Mouse (Mus musculus): Measurements from ENCODE around the gene Disc1. TPM values are rescaled to one million over a fixed set of nuclear protein-coding genes. Genes with fewer than 3 reads are reported as not detected.

Gene Disc1
- total and polyA plus RNA-seq, 3 experiments: 1.1 to 2.3 (median 2.2) TPM

DNA sequence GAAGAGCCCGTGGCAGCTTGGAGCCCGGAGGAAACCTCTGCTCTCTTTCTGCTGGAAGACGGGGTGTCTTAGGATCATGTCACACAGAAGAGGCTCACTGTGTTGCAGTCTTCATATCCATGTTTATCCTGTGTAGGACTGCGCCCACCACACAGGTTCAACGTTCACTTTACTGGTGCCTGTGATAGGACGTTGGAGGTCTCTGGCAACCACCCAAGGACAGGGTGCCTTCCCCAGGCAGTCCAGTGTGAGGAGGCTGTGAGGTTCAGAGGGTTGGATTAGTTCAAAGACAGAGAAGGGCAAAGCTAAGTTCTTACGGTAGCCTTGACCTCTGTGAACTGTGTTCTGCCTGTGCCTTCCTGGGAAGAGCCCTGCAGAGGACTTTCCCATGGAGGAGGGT, 77.3 kb downstream of the Disc1 start:
- TF ChIP-seq POLR2A (IDR thresholded peaks at IDR 0.05; ENCODE audit: insufficient read depth, low read depth, low read length): no peak
- no peak for TF ChIP-seq EP300 (IDR thresholded peaks at IDR 0.05; ENCODE audit: insufficient read depth, low read depth, low read length)
- no peak for TF ChIP-seq CTCF (IDR thresholded peaks at IDR 0.05)
- Histone ChIP-seq H3K79me2 (replicated peaks; ENCODE audit: control insufficient read depth, insufficient read depth, low read length) (no peaks in the 10 kb centered on the region), H3K27me3 (ENCODE audit: control insufficient read depth, insufficient read depth, low read length) (no peaks in the 10 kb centered on the region), H3K4me1 (ENCODE audit: control insufficient read depth, insufficient read depth, low read length) (peaks cover 15% of the 10 kb centered on the region), H3K4me3 (no peak overlapping the region), H3K9ac (ENCODE audit: low read depth, low read length) (no peak overlapping the region), H3K36me3 (ENCODE audit: control insufficient read depth, insufficient read depth, low read length) (no peaks in the 10 kb centered on the region), H3K27ac (no peak overlapping the region)
- intact Hi-C loops (cut with DNase I): no loop called here
- 62% methylated on average over 7 of the region's 7 CpGs for WGBS
- no peak for DNase-seq

DNA sequence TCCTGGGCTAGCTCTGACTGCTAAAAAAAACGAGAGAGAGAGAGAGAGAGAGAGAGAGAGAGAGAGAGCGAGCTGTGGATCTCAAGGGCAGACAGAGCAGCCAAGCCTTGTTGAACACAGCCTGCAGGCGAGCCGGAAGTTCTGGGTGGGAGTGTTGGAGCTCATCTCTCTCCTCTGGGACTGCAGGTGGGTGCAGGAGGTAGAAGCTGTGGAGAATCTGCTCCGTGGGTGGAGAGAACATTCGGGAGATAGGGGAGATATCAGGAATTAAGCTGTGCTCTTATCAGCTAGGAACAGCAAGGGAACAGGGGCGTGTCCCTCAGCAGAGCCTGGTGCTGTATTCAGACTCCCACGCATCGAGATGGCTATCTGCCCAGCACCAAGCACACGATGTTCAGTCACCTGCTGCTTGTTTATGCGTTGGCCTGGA, 79.7 kb downstream of the Disc1 start:
- no peak overlapping the region for H3K4me3 ChIP-seq
- no peaks in the 10 kb centered on the region for H3K36me3 ChIP-seq (ENCODE audit: control insufficient read depth, insufficient read depth, low read length)
- intact Hi-C loops (cut with DNase I): loop anchor here (2.0 kb wide), 1 partner anchor 67 kb away; no protein-coding TSS in a partner anchor
- no peaks in the 10 kb centered on the region for H3K27me3 ChIP-seq (ENCODE audit: control insufficient read depth, insufficient read depth, low read length)
- WGBS: 21% methylated on average over 11 of the region's 11 CpGs
- peaks cover 15% of the 10 kb centered on the region for H3K4me1 ChIP-seq (ENCODE audit: control insufficient read depth, insufficient read depth, low read length)
- TF ChIP-seq CTCF (IDR thresholded peaks at IDR 0.05): no peak
- TF ChIP-seq EP300 (IDR thresholded peaks at IDR 0.05; ENCODE audit: insufficient read depth, low read depth, low read length): peak; percentile 100
- peak; percentile 74 for TF ChIP-seq POLR2A (IDR thresholded peaks at IDR 0.05; ENCODE audit: insufficient read depth, low read depth, low read length)
- no peaks in the 10 kb centered on the region for H3K79me2 ChIP-seq (replicated peaks; ENCODE audit: control insufficient read depth, insufficient read depth, low read length)
- peak overlapping the region; percentile 72 for H3K27ac ChIP-seq
- no peak overlapping the region for H3K9ac ChIP-seq (ENCODE audit: low read depth, low read length)
- DNase-seq: peak; percentile 73 to 78

DNA sequence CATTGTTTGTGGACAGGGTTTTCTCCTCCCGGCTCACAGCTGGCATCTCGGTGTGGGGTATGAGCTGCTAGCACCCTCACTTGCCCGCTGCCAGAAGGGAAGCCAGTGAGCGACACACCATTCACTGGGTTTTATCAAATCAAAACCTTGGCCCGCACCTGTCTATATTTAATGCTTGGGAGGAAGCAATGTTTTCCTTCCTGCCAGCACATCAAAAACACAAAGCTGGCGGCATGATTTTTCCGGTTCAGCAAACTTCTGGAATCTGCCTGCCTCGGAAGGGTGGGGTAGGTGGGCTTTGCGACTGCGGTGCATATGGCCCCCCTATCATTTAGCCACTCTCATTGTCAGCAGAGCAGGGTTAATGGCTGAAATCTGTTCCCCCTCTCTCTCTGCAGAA, 80.9 kb downstream of the Disc1 start:
- Histone ChIP-seq H3K27me3 (ENCODE audit: control insufficient read depth, insufficient read depth, low read length) (no peaks in the 10 kb centered on the region), H3K27ac (peak overlapping the region; percentile 72), H3K9ac (ENCODE audit: low read depth, low read length) (no peak overlapping the region), H3K79me2 (replicated peaks; ENCODE audit: control insufficient read depth, insufficient read depth, low read length) (no peaks in the 10 kb centered on the region), H3K4me3 (no peak overlapping the region), H3K36me3 (ENCODE audit: control insufficient read depth, insufficient read depth, low read length) (no peaks in the 10 kb centered on the region), H3K4me1 (ENCODE audit: control insufficient read depth, insufficient read depth, low read length) (peaks cover 15% of the 10 kb centered on the region)
- TF ChIP-seq POLR2A (IDR thresholded peaks at IDR 0.05; ENCODE audit: insufficient read depth, low read depth, low read length) (no peak; the same call in 1 of the 2 replicates), CTCF (IDR thresholded peaks at IDR 0.05) (no peak), EP300 (IDR thresholded peaks at IDR 0.05; ENCODE audit: insufficient read depth, low read depth, low read length) (no peak; the same call in 1 of the 2 replicates)
- WGBS: 49% methylated on average over 10 of the region's 10 CpGs
- peak; percentile 45 for DNase-seq
- intact Hi-C loops (cut with DNase I): loop anchor here (2.0 kb wide), 1 partner anchor 68 kb away; no protein-coding TSS in a partner anchor

DNA sequence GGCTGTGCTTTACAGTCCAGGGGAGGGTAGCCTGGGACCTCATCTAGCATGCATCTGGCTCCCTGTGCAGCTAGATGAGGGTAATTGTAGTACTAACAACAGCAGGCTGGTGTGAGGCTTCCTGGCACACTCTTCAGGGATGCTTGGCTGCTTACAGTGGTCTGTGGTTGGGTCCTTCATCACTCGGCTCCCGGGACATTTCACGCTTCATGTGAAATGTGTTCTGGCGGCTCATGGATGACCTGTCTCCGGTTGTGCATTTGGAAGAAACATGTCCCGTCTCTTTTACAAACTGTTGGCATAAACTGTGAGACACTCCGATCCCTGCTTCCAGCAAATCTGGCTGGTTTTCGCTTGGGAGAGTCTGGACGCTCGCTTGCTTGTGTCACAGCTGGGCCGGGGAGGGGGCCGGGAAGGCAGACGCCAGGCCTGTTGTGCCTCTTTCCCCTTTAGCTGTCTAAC, 85.7 kb downstream of the Disc1 start:
- WGBS: 84% methylated on average over 13 of the region's 13 CpGs
- no peak overlapping the region for H3K4me3 ChIP-seq
- H3K79me2 ChIP-seq (replicated peaks; ENCODE audit: control insufficient read depth, insufficient read depth, low read length): no peaks in the 10 kb centered on the region
- H3K9ac ChIP-seq (ENCODE audit: low read depth, low read length): no peak overlapping the region
- TF ChIP-seq EP300 (IDR thresholded peaks at IDR 0.05; ENCODE audit: insufficient read depth, low read depth, low read length) (no peak), CTCF (IDR thresholded peaks at IDR 0.05) (no peak)
- H3K27ac ChIP-seq: no peak overlapping the region
- H3K4me1 ChIP-seq (ENCODE audit: control insufficient read depth, insufficient read depth, low read length): peaks cover 3% of the 10 kb centered on the region
- no peaks in the 10 kb centered on the region for H3K27me3 ChIP-seq (ENCODE audit: control insufficient read depth, insufficient read depth, low read length)
- DNase-seq: no peak
- H3K36me3 ChIP-seq (ENCODE audit: control insufficient read depth, insufficient read depth, low read length): no peaks in the 10 kb centered on the region
- intact Hi-C loops (cut with DNase I): no loop called here

DNA sequence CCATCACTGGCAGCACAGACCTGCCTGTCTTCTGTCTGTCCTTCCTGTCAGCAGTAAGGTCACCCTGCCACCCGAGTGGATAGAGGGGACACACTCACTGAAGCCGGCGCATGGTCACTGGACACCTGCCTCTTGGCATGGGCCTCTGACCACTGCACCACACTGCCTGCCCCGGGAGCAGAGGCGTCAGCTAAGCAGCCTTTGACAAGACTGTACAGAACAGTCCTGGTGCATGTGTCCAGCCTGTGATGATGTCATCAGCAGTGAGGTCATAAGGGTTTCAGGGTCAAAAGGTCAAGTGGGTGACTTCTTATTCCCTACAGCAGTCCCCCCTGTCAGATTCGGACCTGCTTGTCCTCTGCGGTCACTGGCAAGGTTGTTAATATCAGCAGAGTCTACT, 87.0 kb downstream of the Disc1 start:
- H3K27me3 ChIP-seq (ENCODE audit: control insufficient read depth, insufficient read depth, low read length): no peaks in the 10 kb centered on the region
- no peak overlapping the region for H3K27ac ChIP-seq
- no peaks in the 10 kb centered on the region for H3K36me3 ChIP-seq (ENCODE audit: control insufficient read depth, insufficient read depth, low read length)
- no peaks in the 10 kb centered on the region for H3K79me2 ChIP-seq (replicated peaks; ENCODE audit: control insufficient read depth, insufficient read depth, low read length)
- no peak for DNase-seq
- TF ChIP-seq POLR2A (IDR thresholded peaks at IDR 0.05; ENCODE audit: insufficient read depth, low read depth, low read length) (no peak), CTCF (IDR thresholded peaks at IDR 0.05) (no peak), EP300 (IDR thresholded peaks at IDR 0.05; ENCODE audit: insufficient read depth, low read depth, low read length) (no peak)
- no peak overlapping the region for H3K4me3 ChIP-seq
- intact Hi-C loops (cut with DNase I): no loop called here
- H3K4me1 ChIP-seq (ENCODE audit: control insufficient read depth, insufficient read depth, low read length): no peaks in the 10 kb centered on the region
- WGBS: 62% methylated on average over 7 of the region's 7 CpGs
- no peak overlapping the region for H3K9ac ChIP-seq (ENCODE audit: low read depth, low read length)

DNA sequence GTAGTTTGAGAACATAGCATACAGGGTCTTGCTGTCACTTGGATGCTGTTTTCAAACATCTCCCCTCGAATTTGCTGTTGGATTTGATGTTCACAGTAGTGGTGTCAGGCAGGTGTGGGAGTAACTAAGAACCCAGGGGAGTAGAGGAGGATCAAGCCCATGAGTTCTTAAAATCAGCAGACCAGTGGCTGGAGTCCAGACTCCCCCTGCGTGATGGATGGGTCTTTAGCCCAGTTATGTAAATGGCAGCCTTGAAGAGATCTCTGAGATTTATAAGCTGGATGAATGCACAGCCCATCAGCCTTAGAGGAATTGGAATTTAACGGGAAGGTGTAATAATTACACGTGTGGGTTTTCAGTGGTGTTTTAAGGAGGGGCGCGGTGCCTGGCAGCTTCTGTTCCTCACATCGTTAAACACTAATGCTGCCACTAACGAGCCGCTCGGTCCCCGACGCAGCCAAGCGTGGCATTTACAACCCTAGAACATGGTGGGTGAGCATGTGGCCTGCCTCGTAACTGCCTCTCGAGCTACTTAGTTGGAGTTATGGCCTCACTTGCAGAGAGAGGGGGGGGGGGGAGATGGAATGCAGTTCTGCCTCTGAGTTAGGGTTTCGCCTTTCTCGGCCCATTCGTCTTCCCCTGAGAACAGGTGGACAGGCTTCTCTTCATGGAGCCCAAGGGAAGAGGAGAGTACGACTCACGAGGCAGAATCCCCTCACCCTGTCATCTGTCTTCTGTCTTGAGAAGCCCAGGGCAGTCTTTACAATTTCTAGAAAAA, 103.1 kb downstream of the Disc1 start:
- no peak for TF ChIP-seq CTCF (IDR thresholded peaks at IDR 0.05)
- H3K27ac ChIP-seq: no peak overlapping the region
- no peak for DNase-seq
- intact Hi-C loops (cut with DNase I): no loop called here
- no peaks in the 10 kb centered on the region for H3K4me1 ChIP-seq (ENCODE audit: control insufficient read depth, insufficient read depth, low read length)
- no peak overlapping the region for H3K9ac ChIP-seq (ENCODE audit: low read depth, low read length)
- H3K79me2 ChIP-seq (replicated peaks; ENCODE audit: control insufficient read depth, insufficient read depth, low read length): no peaks in the 10 kb centered on the region
- H3K27me3 ChIP-seq (ENCODE audit: control insufficient read depth, insufficient read depth, low read length): no peaks in the 10 kb centered on the region
- H3K36me3 ChIP-seq (ENCODE audit: control insufficient read depth, insufficient read depth, low read length): no peaks in the 10 kb centered on the region
- 89% methylated on average over 20 of the region's 20 CpGs for WGBS
- H3K4me3 ChIP-seq: no peak overlapping the region

Data from heart, adult 2 months (tissue).